Mouse (Mus musculus): ENCODE results near the gene Ntn5.
A peak's percentile ranks its signal among the peaks of the same experiment; 100 is the strongest.
"Not testable (repeated sequence)": the region's sequence is repeated elsewhere in the genome, so short reads cannot be mapped to it uniquely, and the experiment has no call there.

Gene Ntn5

GRCm38 (mm10) chr7:45683396-45684050 lies at the start of gene Ntn5:
Ntn5 (plus strand) TSS chr7:45684022.
- no peak for DNase-seq (ENCODE audit: low spot score in 2 of 2)

GRCm38 (mm10) chr7:45634946-45635681 lies 48.7 kb upstream of the Ntn5 start:
- no peak for DNase-seq (ENCODE audit: low spot score in 2 of 2)

- no peak for DNase-seq (ENCODE audit: low spot score in 2 of 2)
Measured at GRCm38 (mm10) chr7:45635711-45636688, 47.8 kb upstream of the Ntn5 start.

- no peak for DNase-seq (ENCODE audit: low spot score in 2 of 2)
Measured at GRCm38 (mm10) chr7:45637710-45638109, 46.1 kb upstream of the Ntn5 start.

GRCm38 (mm10) chr7:45638623-45639401 lies 45.0 kb upstream of the Ntn5 start:
- peak; percentile 98 to 99 for DNase-seq (ENCODE audit: low spot score in 2 of 2)

GRCm38 (mm10) chr7:45639561-45640027 lies 44.2 kb upstream of the Ntn5 start, which contains the start of gene Mamstr:
Mamstr (plus strand) TSS chr7:45639977.
- no peak for DNase-seq (ENCODE audit: low spot score in 2 of 2)

- DNase-seq (ENCODE audit: low spot score in 2 of 2), result no peak
Measured at GRCm38 (mm10) chr7:45640191-45640957, 43.4 kb upstream of the Ntn5 start.

- no peak for DNase-seq (ENCODE audit: low spot score in 2 of 2)
Measured at GRCm38 (mm10) chr7:45641391-45642040, 42.3 kb upstream of the Ntn5 start.

GRCm38 (mm10) chr7:45642083-45642482 lies 41.7 kb upstream of the Ntn5 start:
- DNase-seq (ENCODE audit: low spot score in 2 of 2), result no peak

GRCm38 (mm10) chr7:45642503-45643255 lies 41.1 kb upstream of the Ntn5 start:
- no peak for DNase-seq (ENCODE audit: low spot score in 2 of 2)

- peak; percentile 95 to 96 for DNase-seq (ENCODE audit: low spot score in 2 of 2)
Measured at GRCm38 (mm10) chr7:45643441-45644178, 40.2 kb upstream of the Ntn5 start.

GRCm38 (mm10) chr7:45644183-45644582 lies 39.6 kb upstream of the Ntn5 start:
- peak; percentile 80 to 86 for DNase-seq (ENCODE audit: low spot score in 2 of 2)

GRCm38 (mm10) chr7:45644872-45645590 lies 38.8 kb upstream of the Ntn5 start:
- DNase-seq (ENCODE audit: low spot score in 2 of 2), result no peak

GRCm38 (mm10) chr7:45645591-45645971 lies 38.2 kb upstream of the Ntn5 start:
- no peak for DNase-seq (ENCODE audit: low spot score in 2 of 2)

GRCm38 (mm10) chr7:45646671-45647070 lies 37.2 kb upstream of the Ntn5 start:
- DNase-seq (ENCODE audit: low spot score in 2 of 2), result no peak

- no peak for DNase-seq (ENCODE audit: low spot score in 2 of 2)
Measured at GRCm38 (mm10) chr7:45649351-45649750, 34.5 kb upstream of the Ntn5 start.

- DNase-seq (ENCODE audit: low spot score in 2 of 2), result not testable (repeated sequence)
Measured at GRCm38 (mm10) chr7:45650484-45650883, 33.3 kb upstream of the Ntn5 start.
